Mouse (Mus musculus) limb, embryonic 15.5 days (tissue): ENCODE results near the gene Stambp. TPM values are rescaled to one million over a fixed set of nuclear protein-coding genes. Genes with fewer than 3 reads are reported as not detected.
A peak's percentile ranks its signal among the peaks of the same experiment; 100 is the strongest.

Source experiments
- ATAC-seq: fragments of 200-750 bp; cut with Nextera tagmentation; 2 replicates; pipeline ENCODE4 v1.8.0; 2017; ENCODE audit warnings: low read depth, moderate TSS enrichment; ENCODE audit not compliant: insufficient number of reproducible peaks, low FRiP score, low TSS enrichment
- H3K27ac ChIP-seq: fragments of 300-500 bp; sonication (generic); 2 replicates; pipeline ENCODE4 v1.5.1; 2015; ENCODE audit warnings: moderate library complexity, mild to moderate bottlenecking, inconsistent platforms
- H3K27me3 ChIP-seq: fragments of 300-500 bp; sonication (generic); 2 replicates; pipeline ENCODE4 v1.6.1; 2015; ENCODE audit warnings: inconsistent platforms
- H3K36me3 ChIP-seq: fragments of 300-500 bp; sonication (generic); 2 replicates; pipeline ENCODE4 v1.6.1; 2015; ENCODE audit warnings: inconsistent platforms
- H3K4me1 ChIP-seq: fragments of 300-500 bp; sonication (generic); 2 replicates; pipeline ENCODE4 v1.6.1; 2015; ENCODE audit warnings: inconsistent platforms
- H3K4me2 ChIP-seq: fragments of 300-500 bp; sonication (generic); 2 replicates; pipeline ENCODE4 v1.6.1; 2015; ENCODE audit warnings: mild to moderate bottlenecking, inconsistent platforms
- H3K4me3 ChIP-seq: fragments of 300-500 bp; sonication (generic); 2 replicates; pipeline ENCODE4 v1.5.1; 2015; ENCODE audit warnings: mild to moderate bottlenecking, inconsistent platforms
- H3K9ac ChIP-seq: fragments of 300-500 bp; sonication (generic); 2 replicates; pipeline ENCODE4 v1.6.1; 2015; ENCODE audit warnings: inconsistent platforms
- H3K9me3 ChIP-seq: fragments of 300-500 bp; sonication (generic); 2 replicates; pipeline ENCODE4 v1.6.1; 2016; ENCODE audit warnings: inconsistent platforms
- WGBS: fragments of 180-500 bp; shearing (Covaris S2); methylation state at CpG from one replicate; pipeline ENCODE4 v1.1.7; 2015; 5-methylcytosine and 5-hydroxymethylcytosine counted together
- polyA plus RNA-seq: library from polyadenylated mRNA; unstranded; fragments of >200 nt; fragmentation: Nextera tagmentation; extraction: Ambion mirVana; gene quantifications from 2 replicates; pipeline ENCODE4 v1.2.1, GENCODE M21; 2015

Stambp gene
- polyA plus RNA-seq, 1 experiment from 2014 or later, result 30.8 TPM

GRCm38 (mm10) chr6:83512495-83512894, 60.0 kb downstream of the Stambp start:
- no peak overlapping the region for H3K4me2 ChIP-seq
- no peak overlapping the region for H3K4me3 ChIP-seq
- H3K4me1 ChIP-seq, result peaks cover 1% of the 10 kb centered on the region
- H3K36me3 ChIP-seq, result no peaks in the 10 kb centered on the region
- ATAC-seq, result no peak
- H3K9ac ChIP-seq, result no peak overlapping the region
- WGBS, result 8% methylated on average over 1 of the region's 1 CpGs
- no peak overlapping the region for H3K27ac ChIP-seq
- H3K27me3 ChIP-seq, result no peaks in the 10 kb centered on the region
- no peaks in the 10 kb centered on the region for H3K9me3 ChIP-seq

GRCm38 (mm10) chr6:83510210-83510609, 62.3 kb downstream of the Stambp start:
- ATAC-seq, result no peak
- no peaks in the 10 kb centered on the region for H3K36me3 ChIP-seq
- no peaks in the 10 kb centered on the region for H3K27me3 ChIP-seq
- no peak overlapping the region for H3K27ac ChIP-seq
- no peak overlapping the region for H3K4me2 ChIP-seq
- WGBS, result 49% methylated on average over 2 of the region's 2 CpGs
- no peak overlapping the region for H3K4me3 ChIP-seq
- H3K9ac ChIP-seq, result no peak overlapping the region
- no peaks in the 10 kb centered on the region for H3K9me3 ChIP-seq
- peaks cover 9% of the 10 kb centered on the region for H3K4me1 ChIP-seq

- Histone ChIP-seq H3K4me1 (peaks cover 9% of the 10 kb centered on the region), H3K9ac (no peak overlapping the region), H3K9me3 (no peaks in the 10 kb centered on the region), H3K27me3 (no peaks in the 10 kb centered on the region), H3K4me3 (no peak overlapping the region), H3K4me2 (no peak overlapping the region), H3K27ac (no peak overlapping the region), H3K36me3 (no peaks in the 10 kb centered on the region)
- 47% methylated on average over 8 of the region's 8 CpGs for WGBS
- no peak for ATAC-seq
Observed at GRCm38 (mm10) chr6:83509442-83509841, 63.1 kb downstream of the Stambp start.

- Histone ChIP-seq H3K4me3 (peak overlapping the region; percentile 81), H3K9ac (no peak overlapping the region), H3K4me2 (peak overlapping the region; percentile 71), H3K27me3 (no peaks in the 10 kb centered on the region), H3K36me3 (peaks cover 3% of the 10 kb centered on the region; the same call in 1 of the 2 replicates), H3K27ac (peak overlapping the region; percentile 98), H3K4me1 (peaks cover 9% of the 10 kb centered on the region), H3K9me3 (no peaks in the 10 kb centered on the region)
- WGBS, result 23% methylated on average over 6 of the region's 6 CpGs
- no peak for ATAC-seq
Observed at GRCm38 (mm10) chr6:83507168-83507546, 65.4 kb downstream of the Stambp start.

- under 1% methylated on average over 54 of the region's 54 CpGs for WGBS
- Histone ChIP-seq H3K9ac (peak within 1 kb of the TSS; percentile 87), H3K27ac (peak within 1 kb of the TSS; percentile 98)
Observed at GRCm38 (mm10) chr6:83506258-83507167, 66.0 kb downstream of the Stambp start, which contains the start of gene Dguok. Gene Dguok, minus strand, starts transcription at chr6:83506969.

GRCm38 (mm10) chr6:83505554-83505953, 67.0 kb downstream of the Stambp start:
- no peaks in the 10 kb centered on the region for H3K9me3 ChIP-seq
- ATAC-seq, result no peak
- H3K36me3 ChIP-seq, result peaks cover 3% of the 10 kb centered on the region; the same call in 1 of the 2 replicates
- no peaks in the 10 kb centered on the region for H3K27me3 ChIP-seq
- peaks cover 9% of the 10 kb centered on the region for H3K4me1 ChIP-seq
- H3K9ac ChIP-seq, result 0 out of 2 replicates have a peak overlapping the region, but pooled peaks have one; percentile 87
- peak overlapping the region; percentile 71 for H3K4me2 ChIP-seq
- peak overlapping the region; percentile 81 for H3K4me3 ChIP-seq
- no peak overlapping the region for H3K27ac ChIP-seq
- WGBS, result 88% methylated on average over 4 of the region's 4 CpGs

More at GRCm38 (mm10) chr6:83506258-83507167, 66.0 kb downstream of the Stambp start, which contains the start of gene Dguok:
- peak; percentile 99 for ATAC-seq
- H3K27me3 ChIP-seq, result no peaks in the 10 kb centered on the region
- H3K9me3 ChIP-seq, result no peaks in the 10 kb centered on the region
- peak within 1 kb of the TSS; percentile 71 for H3K4me2 ChIP-seq
- H3K4me3 ChIP-seq, result peak within 1 kb of the TSS; percentile 81
- peaks cover 3% of the 10 kb centered on the region; the same call in 1 of the 2 replicates for H3K36me3 ChIP-seq
- peaks cover 9% of the 10 kb centered on the region for H3K4me1 ChIP-seq

GRCm38 (mm10) chr6:83503361-83503760, 69.2 kb downstream of the Stambp start:
- 74% methylated on average over 3 of the region's 3 CpGs for WGBS
- ATAC-seq, result no peak
- Histone ChIP-seq H3K27me3 (no peaks in the 10 kb centered on the region), H3K27ac (no peak overlapping the region), H3K9ac (no peak overlapping the region), H3K9me3 (no peaks in the 10 kb centered on the region), H3K4me3 (no peak overlapping the region), H3K4me1 (peaks cover 9% of the 10 kb centered on the region), H3K36me3 (peaks cover 3% of the 10 kb centered on the region; the same call in 1 of the 2 replicates), H3K4me2 (no peak overlapping the region)

GRCm38 (mm10) chr6:83502656-83503055, 69.9 kb downstream of the Stambp start:
- Histone ChIP-seq H3K4me1 (peaks cover 9% of the 10 kb centered on the region), H3K27me3 (no peaks in the 10 kb centered on the region), H3K27ac (no peak overlapping the region), H3K9ac (no peak overlapping the region), H3K4me2 (no peak overlapping the region), H3K4me3 (no peak overlapping the region), H3K9me3 (no peaks in the 10 kb centered on the region), H3K36me3 (peaks cover 3% of the 10 kb centered on the region; the same call in 1 of the 2 replicates)
- no peak for ATAC-seq
- WGBS, result 79% methylated on average over 3 of the region's 3 CpGs

GRCm38 (mm10) chr6:83501524-83502310, 70.8 kb downstream of the Stambp start:
- peaks cover 11% of the 10 kb centered on the region for H3K4me1 ChIP-seq
- no peak overlapping the region for H3K4me3 ChIP-seq
- H3K4me2 ChIP-seq, result no peak overlapping the region
- H3K9ac ChIP-seq, result no peak overlapping the region
- H3K9me3 ChIP-seq, result no peaks in the 10 kb centered on the region
- WGBS, result 52% methylated on average over 9 of the region's 9 CpGs
- no peaks in the 10 kb centered on the region for H3K27me3 ChIP-seq
- no peak for ATAC-seq
- peaks cover 3% of the 10 kb centered on the region; the same call in 1 of the 2 replicates for H3K36me3 ChIP-seq
- H3K27ac ChIP-seq, result no peak overlapping the region

- whole genome bisulfite sequencing, result 67% methylated on average over 3 of the region's 3 CpGs
- Histone ChIP-seq H3K36me3 (peaks cover 10% of the 10 kb centered on the region), H3K4me3 (no peak overlapping the region), H3K27me3 (no peaks in the 10 kb centered on the region), H3K4me2 (no peak overlapping the region), H3K9ac (no peak overlapping the region), H3K4me1 (peaks cover 18% of the 10 kb centered on the region), H3K27ac (no peak overlapping the region), H3K9me3 (no peaks in the 10 kb centered on the region)
- no peak for ATAC-seq
Observed at GRCm38 (mm10) chr6:83500462-83500861, 72.1 kb downstream of the Stambp start.

- Histone ChIP-seq H3K9me3 (no peaks in the 10 kb centered on the region), H3K4me3 (no peak overlapping the region), H3K4me1 (peaks cover 18% of the 10 kb centered on the region), H3K27ac (no peak overlapping the region), H3K27me3 (no peaks in the 10 kb centered on the region), H3K9ac (no peak overlapping the region), H3K36me3 (peaks cover 15% of the 10 kb centered on the region), H3K4me2 (no peak overlapping the region)
- WGBS, result 92% methylated on average over 10 of the region's 10 CpGs
- ATAC-seq, result no peak
Observed at GRCm38 (mm10) chr6:83499078-83499477, 73.5 kb downstream of the Stambp start.
